Mouse (Mus musculus): ENCODE measurements around the gene Iqgap2.

DNA sequence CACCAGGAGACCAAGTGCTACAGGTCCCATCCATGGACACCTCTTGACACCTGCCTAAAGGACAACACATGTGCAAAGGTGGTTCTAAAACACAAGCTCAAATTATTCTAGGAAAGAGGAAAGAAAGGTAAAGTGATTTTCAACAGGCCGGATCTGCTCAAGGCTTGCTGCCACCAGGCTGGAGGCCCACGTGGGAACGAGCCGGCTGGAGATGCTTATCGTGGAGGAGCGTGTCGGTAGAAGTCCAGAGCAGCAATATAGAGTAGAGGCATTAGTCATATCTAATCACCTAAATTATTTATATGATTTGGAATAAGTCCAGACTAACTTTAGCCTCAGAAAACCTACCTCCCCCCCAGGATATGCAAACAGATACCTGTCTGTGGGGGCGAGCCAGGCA is 112.5 kb downstream of the Iqgap2 start:
- TF ChIP-seq CTCF (IDR thresholded peaks at IDR 0.05; ENCODE audit: borderline replicate concordance, insufficient read depth, low read length) (no peak), POLR2A (IDR thresholded peaks at IDR 0.05; ENCODE audit: low read depth, low read length) (no peak)

Measured in embryonic fibroblast, embryonic 13.5 days (primary cell).